Mouse (Mus musculus) embryo, embryonic 11 days (tissue): ENCODE measurements around the gene Gm3460.
"Not testable (repeated sequence)": the region's sequence is repeated elsewhere in the genome, so short reads cannot be mapped to it uniquely, and the experiment has no call there.

ENCODE experiments used
- DNase-seq: peaks from one replicate; pipeline ENCODE4 v3.0.0-alpha.2; 2015

The Gm3460 gene

GRCm38 (mm10) chr14:6622318-6622717, at the start of gene Gm3460:
TSS of gene Gm3460 (minus strand) at chr14:6622418.
- DNase-seq: not testable (repeated sequence)

GRCm38 (mm10) chr14:6606436-6606835, 15.8 kb downstream of the Gm3460 start:
- not testable (repeated sequence) for DNase-seq

GRCm38 (mm10) chr14:6605004-6605403, 17.2 kb downstream of the Gm3460 start:
- DNase-seq: peak; percentile 65

- peak; percentile 12 for DNase-seq
These were observed 17.7 kb downstream of the Gm3460 start for GRCm38 (mm10) chr14:6604551-6604950.

- not testable (repeated sequence) for DNase-seq
These were observed 31.7 kb downstream of the Gm3460 start, which contains the start of gene Gm3629 for GRCm38 (mm10) chr14:6590513-6590912. TSS of gene Gm3629 (minus strand) at chr14:6590613.
